Mouse (Mus musculus) left cerebral cortex, adult 9 months (tissue): ENCODE data around the gene Ccnb2.

Source experiments
- DNase-seq, 2 experiments: peaks; one replicate each; pipeline ENCODE4 v3.0.0; 2022; ENCODE audit warnings: low spot score in 2 of 2

Gene Ccnb2

GRCm38 (mm10) chr9:70384494-70384893 is 36.9 kb downstream of the Ccnb2 start:
- no peak for DNase-seq

- no peak for DNase-seq
These were observed 37.6 kb downstream of the Ccnb2 start for GRCm38 (mm10) chr9:70383750-70384149.

DNA sequence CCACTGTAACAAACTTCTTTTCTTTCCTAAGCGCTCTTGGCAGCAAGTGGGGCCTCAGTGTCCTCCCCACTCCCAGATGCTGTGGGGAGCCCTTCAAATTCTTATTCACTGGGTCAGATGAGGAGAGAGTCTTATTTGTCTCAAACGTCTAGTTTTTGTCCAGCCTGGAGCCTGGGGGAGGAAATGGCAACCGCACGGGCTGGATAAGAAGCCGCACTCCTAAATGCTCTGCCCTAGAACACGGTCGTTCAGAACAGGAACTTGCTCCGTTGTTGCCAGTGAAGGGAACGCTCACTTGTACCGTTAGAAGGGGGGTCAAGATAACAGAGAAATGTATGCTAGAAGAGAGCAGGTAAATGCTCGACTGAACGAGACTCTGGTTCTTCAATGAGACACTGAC is 39.3 kb downstream of the Ccnb2 start:
- DNase-seq = no peak

DNA sequence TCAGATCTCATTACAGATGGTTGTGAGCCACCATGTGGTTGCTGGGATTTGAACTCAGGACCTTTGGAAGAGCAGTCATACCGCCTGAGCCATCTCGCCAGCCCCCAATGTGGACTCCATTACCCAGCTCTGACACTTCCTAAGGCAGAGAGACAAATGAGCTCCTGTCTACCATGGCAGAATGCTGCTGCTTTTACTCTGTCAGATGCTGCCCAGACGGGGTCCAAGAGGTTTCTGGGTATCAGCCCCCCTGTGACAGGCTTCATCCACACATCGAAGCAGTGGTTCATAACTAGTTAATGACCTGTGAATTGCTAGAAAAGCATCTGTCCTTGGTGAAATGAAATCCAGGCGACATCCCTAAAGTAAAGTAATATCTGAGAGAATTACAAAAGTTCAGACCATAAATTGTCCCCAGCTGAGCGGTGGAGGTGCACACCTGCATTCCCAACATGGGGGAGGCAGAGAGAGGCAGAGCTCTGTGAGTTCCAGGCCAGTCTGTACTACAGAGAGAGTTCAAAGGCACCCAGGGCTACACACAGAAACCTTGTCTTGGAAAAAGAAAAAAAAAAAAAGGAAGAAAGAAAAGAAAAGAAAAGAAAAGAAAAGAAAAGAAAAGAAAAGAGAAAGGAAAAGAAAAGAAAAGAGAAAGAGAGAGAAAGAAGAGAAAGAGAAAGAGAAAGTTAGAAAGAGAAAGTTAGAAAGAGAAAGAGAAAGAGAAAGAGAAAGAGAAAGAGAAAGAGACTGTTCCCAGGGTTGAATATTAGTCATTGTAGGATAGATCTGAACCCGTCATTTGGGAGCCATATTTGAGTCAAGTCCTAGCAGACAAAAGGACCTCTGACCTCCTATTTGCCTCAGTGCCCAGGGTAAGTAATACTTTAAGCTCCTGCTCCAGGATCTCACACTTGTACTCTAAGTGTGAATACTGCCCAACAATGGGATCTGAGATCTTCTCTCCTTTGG is 41.6 kb downstream of the Ccnb2 start:
- no peak for DNase-seq

DNA sequence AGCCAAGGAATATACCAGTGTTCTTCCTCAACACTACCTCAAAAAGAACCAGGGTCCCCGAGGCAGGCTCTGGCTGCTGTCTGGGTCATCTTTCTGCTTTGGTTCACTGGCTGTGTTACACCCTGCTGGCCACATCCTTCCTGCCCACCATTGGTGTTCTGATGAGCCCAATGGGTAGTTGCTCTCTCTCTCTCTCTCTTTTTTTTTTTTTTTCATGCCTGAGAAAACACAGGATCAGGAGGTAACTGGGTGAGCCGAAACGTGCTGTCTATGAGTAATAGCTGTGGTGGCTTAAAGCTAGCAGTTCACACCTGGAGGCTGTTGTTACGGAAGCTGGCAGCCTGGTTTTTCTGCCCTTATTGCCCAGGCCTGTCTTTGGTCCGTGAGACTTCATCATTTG is 49.7 kb downstream of the Ccnb2 start:
- no peak for DNase-seq

- peak in 1 of 2 experiments; percentile 57 for DNase-seq
These were observed 54.4 kb downstream of the Ccnb2 start for GRCm38 (mm10) chr9:70366898-70367297.

GRCm38 (mm10) chr9:70365915-70366314 is 55.4 kb downstream of the Ccnb2 start:
- DNase-seq = no peak

DNA sequence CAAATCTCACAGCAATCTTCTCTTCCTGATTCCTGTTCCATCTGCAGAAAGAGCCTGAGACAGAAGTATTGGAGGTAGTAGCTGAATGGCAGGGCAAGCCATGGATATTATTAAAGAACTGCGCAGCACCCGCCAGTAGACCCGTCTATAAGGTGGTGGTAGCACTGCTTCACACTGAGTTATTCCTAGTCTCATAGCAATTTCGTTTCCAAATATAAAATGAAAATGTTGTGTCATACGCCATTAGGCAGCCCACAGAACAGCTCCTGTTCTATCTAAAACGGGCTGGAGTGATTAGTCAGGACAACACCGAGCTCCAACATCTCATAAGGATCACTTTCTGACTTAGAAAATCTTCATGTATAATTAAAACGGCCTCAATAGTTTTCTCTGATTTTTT is 56.6 kb downstream of the Ccnb2 start:
- peak; percentile 43 to 45 for DNase-seq

- peak in 1 of 2 experiments; percentile 28 for DNase-seq
These were observed 61.8 kb downstream of the Ccnb2 start for GRCm38 (mm10) chr9:70359402-70360131.
